Mouse (Mus musculus): ENCODE measurements around the gene Sugp1.
"Not testable (repeated sequence)": the region's sequence is repeated elsewhere in the genome, so short reads cannot be mapped to it uniquely, and the experiment has no call there.

The Sugp1 gene

GRCm38 (mm10) chr8:70042583-70043455 lies at the start of gene Sugp1, which contains the start of gene Mau2:
Sugp1 (plus strand) TSS chr8:70042813.
Mau2 (minus strand) TSS chr8:70042734.
- peak; percentile 95 to 97 for DNase-seq (ENCODE audit: low spot score in 2 of 2)

DNA sequence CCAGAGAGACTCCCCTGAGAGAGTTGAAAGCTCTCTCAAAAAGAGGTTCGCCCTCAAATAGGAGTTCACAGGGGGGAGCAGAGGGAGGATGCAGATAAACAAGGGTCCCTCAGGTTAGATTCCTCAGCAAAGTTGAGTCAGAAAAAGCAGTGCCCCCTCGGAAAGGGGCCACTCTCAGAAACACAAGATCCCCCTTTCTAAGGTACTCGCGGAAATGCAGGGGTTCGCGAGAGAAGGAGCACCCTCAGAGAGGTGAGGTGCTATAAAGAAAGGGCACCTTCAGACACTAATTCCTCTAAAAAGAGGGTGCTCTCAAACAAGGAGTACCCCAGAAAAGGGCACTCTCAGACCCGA lies 47.2 kb upstream of the Sugp1 start:
- DNase-seq (ENCODE audit: low spot score in 2 of 2), result no peak

DNA sequence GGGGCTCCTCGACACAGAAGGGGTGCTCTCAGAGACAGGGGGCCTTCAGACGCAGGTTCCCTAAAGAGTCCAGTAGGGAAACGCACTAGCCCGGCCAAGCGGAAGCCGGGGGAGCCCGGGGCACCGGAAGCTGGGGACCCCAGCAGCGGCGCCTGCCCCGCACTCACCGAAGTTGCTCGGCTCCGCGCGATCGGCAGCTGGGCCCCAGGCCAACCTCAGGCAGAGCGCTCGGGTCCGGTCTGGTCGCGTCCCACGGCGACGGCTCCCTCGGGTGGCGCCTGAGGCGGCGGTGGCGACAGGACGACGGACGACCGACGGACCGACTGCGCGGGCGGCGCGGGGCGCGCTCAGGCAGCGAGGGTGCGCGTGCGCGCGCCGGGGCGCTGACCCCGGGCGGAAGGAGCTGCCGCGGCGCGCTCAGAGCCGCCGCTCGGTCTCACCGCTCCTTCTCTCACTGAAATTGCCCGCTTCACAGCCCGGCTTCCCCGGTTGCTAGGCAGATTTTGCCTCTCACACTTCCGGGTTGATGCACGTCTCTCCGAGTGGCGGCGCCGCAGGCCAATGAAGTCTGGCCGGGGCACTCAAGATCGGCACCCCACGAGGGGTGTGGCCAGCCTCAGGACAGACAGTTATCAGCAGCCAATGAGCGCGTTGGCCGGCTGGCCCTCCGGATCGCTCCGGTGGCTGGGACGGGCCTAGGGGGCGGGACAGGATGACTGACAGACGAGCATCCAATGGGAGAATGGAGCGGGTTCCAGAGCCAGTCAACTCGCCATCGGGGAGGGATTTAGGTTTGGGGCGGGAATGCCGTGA lies 46.6 kb upstream of the Sugp1 start, which contains the start of gene Gatad2a:
TSS of gene Gatad2a (minus strand) at position 609 of the 813 bp plus-strand sequence.
- DNase-seq (ENCODE audit: low spot score in 2 of 2), result peak; percentile 100

- DNase-seq (ENCODE audit: low spot score in 2 of 2), result no peak
These were observed 45.9 kb upstream of the Sugp1 start for GRCm38 (mm10) chr8:69996589-69997285.

DNA sequence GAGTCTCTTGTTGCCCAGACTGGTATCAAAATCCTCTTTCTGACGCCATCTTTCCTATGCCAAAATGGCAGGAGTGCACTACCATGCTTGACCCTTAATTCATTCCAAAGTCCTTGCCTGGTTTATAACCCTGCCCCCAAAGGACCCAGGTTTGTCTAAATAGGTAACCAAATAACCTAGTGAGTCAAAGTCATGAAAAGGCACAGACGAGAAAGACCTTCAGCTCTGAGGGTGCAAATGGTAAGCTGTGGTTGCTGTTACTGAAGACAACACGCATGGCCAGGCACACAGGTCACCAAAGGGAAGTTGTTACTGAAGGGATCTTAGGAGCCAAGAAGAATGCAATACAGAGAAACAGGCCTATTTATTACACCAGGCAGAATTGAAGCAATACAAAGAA lies 43.9 kb upstream of the Sugp1 start:
- no peak for DNase-seq (ENCODE audit: low spot score in 2 of 2)

DNA sequence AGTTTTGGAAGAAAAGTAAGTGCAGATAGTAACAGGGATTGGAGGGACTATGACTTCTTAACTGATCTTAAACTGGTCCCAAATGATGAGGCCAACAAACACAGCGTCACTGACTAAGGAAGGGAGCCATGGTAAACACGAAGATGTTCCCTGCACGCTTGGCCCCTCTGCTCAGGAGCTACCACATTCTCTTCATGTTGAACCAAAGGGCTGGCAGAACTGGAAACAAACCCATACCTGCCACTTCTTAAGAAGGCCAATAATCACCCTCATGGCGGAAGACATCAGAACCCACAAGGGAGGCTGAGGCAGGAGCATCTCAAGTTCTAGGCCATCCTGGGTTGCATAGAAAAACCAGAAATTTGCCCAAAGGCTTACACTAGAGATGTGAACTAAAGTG lies 43.4 kb upstream of the Sugp1 start:
- no peak for DNase-seq (ENCODE audit: low spot score in 2 of 2)

DNA sequence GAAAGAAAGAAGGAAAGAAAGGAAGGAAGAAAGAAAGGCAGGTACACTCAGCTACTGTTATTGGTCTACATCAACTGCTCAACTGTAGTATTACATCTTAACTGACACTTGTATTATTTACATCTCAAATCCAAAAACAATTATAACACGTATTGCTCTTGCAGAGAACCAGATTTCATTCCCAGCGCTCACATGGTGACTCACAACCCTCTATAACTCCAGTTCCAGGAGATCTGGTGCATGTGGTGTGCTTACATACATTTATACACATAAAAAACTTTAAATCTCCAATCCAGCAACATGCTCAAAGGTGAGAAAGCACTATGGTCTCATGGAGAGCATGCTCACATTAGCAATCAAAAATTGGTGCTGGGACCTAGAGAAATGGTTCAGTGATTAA lies 42.4 kb upstream of the Sugp1 start:
- DNase-seq (ENCODE audit: low spot score in 2 of 2), result no peak

DNA sequence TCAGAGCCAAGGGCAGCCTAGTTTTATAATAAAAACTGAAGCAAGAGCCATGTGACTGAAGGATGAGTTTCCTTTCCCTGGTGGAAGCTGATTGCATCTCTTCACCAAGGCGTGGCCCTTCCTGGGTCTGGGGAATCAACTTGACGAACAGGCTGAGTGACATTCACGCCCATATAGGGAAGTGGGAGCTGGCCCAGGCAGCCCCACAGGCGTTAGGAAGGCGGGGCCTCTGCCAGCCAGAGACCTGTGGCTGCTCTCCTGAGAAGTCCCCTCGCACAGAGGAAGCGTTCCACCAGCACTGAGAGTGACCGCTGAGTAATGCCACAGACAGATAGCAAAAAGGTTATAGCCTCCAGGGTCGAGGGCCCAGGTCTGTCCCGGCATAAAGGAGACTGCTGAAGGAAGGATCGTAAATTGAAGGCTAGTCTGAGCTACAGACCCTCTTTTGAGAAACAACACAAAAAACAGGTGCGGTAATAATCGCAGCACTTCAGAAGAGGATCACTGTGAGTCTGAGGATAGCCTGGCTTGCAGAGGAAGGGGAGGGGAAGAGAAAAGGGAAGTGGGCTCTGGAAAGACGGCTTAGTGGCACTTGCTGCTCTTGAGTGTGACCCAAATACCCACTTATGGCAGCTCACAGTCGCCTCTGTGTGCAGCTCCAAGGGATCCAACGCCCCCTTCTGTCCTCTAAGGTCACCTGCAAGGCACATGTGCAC lies 41.3 kb upstream of the Sugp1 start:
- DNase-seq (ENCODE audit: low spot score in 2 of 2), result peak; percentile 72 to 73

DNA sequence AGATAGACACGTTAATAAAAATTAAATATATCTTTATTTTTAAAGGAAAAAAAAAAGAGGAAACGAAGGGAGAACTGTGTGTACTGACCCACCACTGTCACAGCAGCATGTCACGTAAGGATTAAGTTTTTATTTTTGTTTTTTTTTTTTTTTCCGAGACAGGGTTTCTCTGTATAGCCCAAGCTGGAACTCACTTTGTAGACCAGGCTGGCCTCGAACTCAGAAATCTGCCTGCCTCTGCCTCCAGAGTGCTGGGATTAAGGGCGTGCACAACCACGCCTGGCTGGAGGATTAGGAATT lies 40.8 kb upstream of the Sugp1 start:
- not testable (repeated sequence) for DNase-seq (ENCODE audit: low spot score in 2 of 2)

GRCm38 (mm10) chr8:70003204-70003657 lies 39.4 kb upstream of the Sugp1 start:
- peak; percentile 24 to 29 for DNase-seq (ENCODE audit: low spot score in 2 of 2)

DNA sequence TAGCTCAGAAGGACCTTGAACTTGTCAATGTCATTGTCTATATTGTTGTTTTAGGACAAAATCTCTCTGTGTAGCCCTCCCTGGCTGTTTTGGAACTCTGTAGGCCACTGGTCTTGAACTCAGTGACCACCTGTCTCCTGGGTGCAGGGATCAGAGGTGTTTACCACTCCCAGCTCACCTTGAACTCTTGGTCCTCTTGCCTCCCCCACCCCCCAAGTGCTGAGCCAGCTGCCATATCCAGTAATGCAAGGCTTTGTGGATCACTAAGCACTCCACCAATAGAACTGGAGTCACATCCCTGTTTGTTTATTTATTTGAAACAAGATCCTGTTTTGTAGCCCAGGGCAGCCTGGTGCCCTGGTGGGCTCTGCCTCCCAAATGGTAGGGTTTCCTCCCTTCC lies 38.3 kb upstream of the Sugp1 start:
- DNase-seq (ENCODE audit: low spot score in 2 of 2), result no peak

- no peak for DNase-seq (ENCODE audit: low spot score in 2 of 2)
These were observed 37.4 kb upstream of the Sugp1 start for GRCm38 (mm10) chr8:70005178-70005577.

- DNase-seq (ENCODE audit: low spot score in 2 of 2), result not testable (repeated sequence)
These were observed 31.8 kb upstream of the Sugp1 start for GRCm38 (mm10) chr8:70010796-70011195.

- no peak for DNase-seq (ENCODE audit: low spot score in 2 of 2)
These were observed 30.3 kb upstream of the Sugp1 start for GRCm38 (mm10) chr8:70012350-70012749.

GRCm38 (mm10) chr8:70012763-70013162 lies 29.9 kb upstream of the Sugp1 start:
- no peak for DNase-seq (ENCODE audit: low spot score in 2 of 2)

DNA sequence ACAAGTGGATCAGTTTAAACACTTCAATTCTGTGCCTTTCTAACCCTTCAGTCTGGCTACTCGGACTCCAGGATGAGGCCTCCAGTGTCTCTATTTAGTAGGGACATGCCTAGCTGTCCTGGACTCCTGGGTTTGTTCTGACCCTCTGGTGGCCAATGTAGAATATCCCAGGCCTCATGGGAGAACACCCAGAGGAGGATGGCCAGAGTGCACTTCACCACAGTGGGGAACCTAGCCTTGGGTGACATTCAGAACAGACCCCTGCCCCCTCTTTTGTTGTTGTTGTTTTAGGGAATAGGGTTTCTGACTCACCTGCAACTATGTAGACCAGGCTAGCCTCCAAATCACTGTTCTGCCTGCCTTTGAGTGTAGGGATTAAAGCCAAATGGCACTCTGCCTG lies 27.6 kb upstream of the Sugp1 start:
- DNase-seq (ENCODE audit: low spot score in 2 of 2), result no peak

- DNase-seq (ENCODE audit: low spot score in 2 of 2), result no peak
These were observed 19.0 kb upstream of the Sugp1 start for GRCm38 (mm10) chr8:70023596-70023995.

GRCm38 (mm10) chr8:70026151-70026550 lies 16.5 kb upstream of the Sugp1 start:
- no peak for DNase-seq (ENCODE audit: low spot score in 2 of 2)

- DNase-seq (ENCODE audit: low spot score in 2 of 2), result no peak
These were observed 12.4 kb upstream of the Sugp1 start for GRCm38 (mm10) chr8:70030255-70030654.

- no peak for DNase-seq (ENCODE audit: low spot score in 2 of 2)
These were observed 4.6 kb upstream of the Sugp1 start for GRCm38 (mm10) chr8:70037994-70038393.

DNA sequence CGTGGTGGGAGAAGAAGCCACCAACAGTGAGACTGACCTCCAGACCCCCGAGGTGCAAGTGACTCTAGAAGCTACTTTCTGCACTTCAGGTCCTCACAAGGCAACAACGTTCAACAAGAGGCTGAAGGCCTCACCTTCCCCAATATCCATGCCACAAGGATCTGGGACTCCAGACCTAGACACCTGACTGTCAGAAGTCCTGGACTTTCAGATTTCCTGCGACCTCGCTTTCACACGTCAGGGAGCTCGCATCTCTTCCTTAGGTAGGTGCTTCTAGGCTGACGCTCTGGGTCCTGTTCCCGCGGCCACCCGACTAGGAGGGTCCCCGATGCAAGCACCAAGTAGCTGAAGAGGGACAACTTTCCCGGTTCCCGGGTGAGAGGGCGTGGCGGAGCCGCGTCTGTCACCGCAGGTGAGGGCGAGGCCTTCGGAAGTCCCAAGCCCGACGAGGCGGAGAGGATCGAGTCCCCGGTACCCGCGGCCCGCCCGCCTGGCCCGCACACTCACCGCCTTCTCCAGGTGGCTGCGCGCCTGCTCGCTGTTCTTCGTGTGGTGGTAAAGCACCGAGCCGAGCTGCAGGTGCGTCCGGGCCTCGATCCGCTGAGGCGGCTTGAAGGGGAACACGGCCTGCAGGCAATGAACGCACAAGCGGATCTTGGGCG lies 597 bp upstream of the Sugp1 start:
- DNase-seq (ENCODE audit: low spot score in 2 of 2), result peak; percentile 15 to 51

All from spleen, postnatal 36 days (tissue).